Mouse (Mus musculus): ENCODE results near the gene Plxnb3.

GRCm38 (mm10) chrX:73765311-73765710 lies 8.4 kb downstream of the Plxnb3 start:
- TF ChIP-seq EP300 (IDR thresholded peaks at IDR 0.05; ENCODE audit: low read depth) = no peak
- TF ChIP-seq CTCF (IDR thresholded peaks at IDR 0.05; ENCODE audit: low read depth) = no peak

Data from heart, postnatal 0 days (tissue).